Mouse (Mus musculus) liver, embryonic 16.5 days (tissue): ENCODE measurements around the gene Fkbp2. TPM values are rescaled to one million over a fixed set of nuclear protein-coding genes. Genes with fewer than 3 reads are reported as not detected.
"Not testable (repeated sequence)": the region's sequence is repeated elsewhere in the genome, so short reads cannot be mapped to it uniquely, and the experiment has no call there.

Source experiments
- ATAC-seq: fragments of 200-750 bp; cut with Nextera tagmentation; 2 replicates; pipeline ENCODE4 v1.8.0; 2017; ENCODE audit warnings: low read depth, mild to moderate bottlenecking, moderate number of reproducible peaks, moderate library complexity
- H3K27ac ChIP-seq: fragments of 300-500 bp; sonication (generic); 2 replicates; pipeline ENCODE4 v1.5.1; 2014; ENCODE audit warnings: mild to moderate bottlenecking, low read length
- H3K27me3 ChIP-seq: fragments of 300-500 bp; sonication (generic); 2 replicates; pipeline ENCODE4 v1.6.1; 2014; ENCODE audit warnings: low read depth, low read length, mixed read lengths; ENCODE audit not compliant: control insufficient read depth, insufficient read depth
- H3K36me3 ChIP-seq: fragments of 300-500 bp; sonication (generic); 2 replicates; pipeline ENCODE4 v1.6.1; 2014; ENCODE audit warnings: mild to moderate bottlenecking; ENCODE audit not compliant: control insufficient read depth, insufficient read depth
- H3K4me1 ChIP-seq: fragments of 300-500 bp; sonication (generic); 2 replicates; pipeline ENCODE4 v1.6.1; 2014; ENCODE audit warnings: low read depth, low read length, mixed read lengths; ENCODE audit not compliant: control insufficient read depth
- H3K4me2 ChIP-seq: fragments of 300-500 bp; sonication (generic); 2 replicates; pipeline ENCODE4 v1.6.1; 2014; ENCODE audit warnings: low read depth, low read length, mixed read lengths
- H3K4me3 ChIP-seq: fragments of 300-500 bp; sonication (generic); 2 replicates; pipeline ENCODE4 v1.5.1; 2014; ENCODE audit warnings: low read depth, mild to moderate bottlenecking, low read length
- H3K9ac ChIP-seq: fragments of 300-500 bp; sonication (generic); 2 replicates; pipeline ENCODE4 v1.6.1; 2014; ENCODE audit warnings: low read depth, low read length
- H3K9me3 ChIP-seq: fragments of 300-500 bp; sonication (generic); replicated peaks from 2 replicates; pipeline ENCODE4 v1.6.1; 2016; ENCODE audit warnings: low read length; ENCODE audit not compliant: control insufficient read depth
- WGBS: fragments of 180-500 bp; shearing (Covaris S2); extraction: QIAGEN DNeasy Blood & Tissue Kit; methylation state at CpG from one replicate; pipeline ENCODE4 v1.1.7; 2014; ENCODE audit not compliant: insufficient replicate concordance; 5-methylcytosine and 5-hydroxymethylcytosine counted together
- polyA plus RNA-seq: library from polyadenylated mRNA; unstranded; fragments of >200 nt; fragmentation: Nextera tagmentation; extraction: Ambion mirVana; gene quantifications from 2 replicates; pipeline ENCODE4 v1.2.1, GENCODE M21; 2015

Fkbp2 gene
- polyA plus RNA-seq, 1 experiment from 2014 or later: 91.1 TPM

DNA sequence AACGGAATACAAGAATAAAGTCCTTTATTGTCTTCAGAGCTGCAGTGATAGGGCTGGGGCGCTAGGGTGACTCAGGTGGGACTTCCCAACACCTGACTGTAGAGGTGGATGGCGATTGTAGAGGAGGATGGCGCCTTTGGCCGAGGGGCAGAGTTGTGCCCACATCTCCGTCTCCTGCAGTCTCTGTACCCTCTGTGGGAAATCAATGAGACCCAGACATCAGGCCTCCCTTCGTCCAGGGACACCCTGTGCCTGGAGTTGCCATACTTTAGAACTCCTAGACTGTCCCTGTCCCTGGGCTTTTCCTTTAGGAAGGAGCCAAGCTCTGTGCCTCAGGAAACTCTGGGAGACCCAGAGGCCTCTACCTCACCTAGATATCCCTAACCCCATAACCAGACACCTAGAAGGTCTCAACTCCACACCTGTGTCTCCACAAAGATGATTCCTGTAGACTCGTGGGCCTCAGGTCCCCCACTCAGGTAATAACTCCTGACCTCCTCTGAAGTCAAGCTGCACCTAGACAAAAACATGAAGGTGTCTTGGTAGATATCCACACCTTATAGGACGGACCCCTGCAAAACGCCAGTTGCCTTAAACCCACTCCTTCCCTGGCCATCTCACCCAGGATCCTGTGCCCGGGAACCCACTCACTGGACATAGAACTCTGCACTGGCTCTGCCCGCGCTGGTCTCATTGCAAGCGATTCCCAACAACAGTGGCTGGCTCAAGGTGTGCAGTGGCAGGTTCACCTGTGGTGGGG lies 12.9 kb upstream of the Fkbp2 start:
- 66% methylated on average over 14 of the region's 14 CpGs for WGBS
- no peaks in the 10 kb centered on the region for H3K27me3 ChIP-seq
- ATAC-seq: no peak
- peak overlapping the region; percentile 99 for H3K4me2 ChIP-seq
- peak overlapping the region; percentile 67 for H3K27ac ChIP-seq
- peaks cover 2% of the 10 kb centered on the region for H3K36me3 ChIP-seq
- peaks cover 36% of the 10 kb centered on the region for H3K4me1 ChIP-seq
- H3K9ac ChIP-seq: peak overlapping the region; percentile 66
- H3K4me3 ChIP-seq: peak overlapping the region; percentile 76
- no peaks in the 10 kb centered on the region for H3K9me3 ChIP-seq

DNA sequence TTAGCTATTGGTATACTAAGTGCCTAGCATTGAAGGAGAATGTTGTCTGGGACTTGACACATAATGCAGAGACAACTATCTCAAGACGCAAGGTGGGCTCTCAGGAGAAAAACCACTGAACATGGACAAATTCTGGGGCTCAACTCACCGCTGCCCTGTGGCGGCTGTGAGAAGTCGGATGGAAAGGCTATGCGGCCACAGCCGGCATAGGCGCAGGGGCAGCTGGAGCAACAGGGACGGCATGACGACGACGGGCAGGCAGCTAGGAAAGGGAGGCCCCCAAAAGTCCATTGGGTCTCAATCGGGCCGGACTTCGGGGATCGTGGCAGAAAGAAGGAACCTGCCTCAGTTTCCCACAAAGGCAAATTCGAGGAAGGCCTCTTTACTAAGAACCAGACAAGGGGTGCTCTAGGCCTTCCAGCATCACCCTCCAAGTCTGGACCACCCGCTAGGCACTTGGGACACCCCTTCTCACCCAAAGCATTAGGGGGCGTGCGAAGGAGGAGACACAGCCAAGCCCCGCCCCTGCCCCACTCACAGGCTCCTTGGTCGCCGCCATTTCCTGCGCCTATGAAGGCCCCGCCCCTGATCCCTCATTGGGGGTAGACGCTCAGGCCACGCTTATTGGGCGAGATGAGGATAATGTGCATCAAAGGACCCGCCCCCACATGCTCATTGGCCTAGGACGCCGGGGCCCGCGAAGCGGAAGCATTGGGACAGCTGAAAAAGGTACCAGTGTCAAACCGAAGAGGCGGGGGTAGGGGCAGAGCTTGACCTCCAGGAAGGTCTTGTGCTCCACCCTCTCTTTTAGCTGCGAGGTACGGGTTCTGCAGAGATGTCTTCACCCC lies 11.9 kb upstream of the Fkbp2 start, which contains the start of gene Dnajc4:
TSS of gene Dnajc4 (minus strand) at position 562 of the 848 bp plus-strand sequence.
- ATAC-seq: peak; percentile 95
- H3K27me3 ChIP-seq: no peaks in the 10 kb centered on the region
- peak within 1 kb of the TSS; percentile 77 for H3K9ac ChIP-seq
- H3K4me3 ChIP-seq: peak within 1 kb of the TSS; percentile 76
- no peaks in the 10 kb centered on the region for H3K36me3 ChIP-seq
- 2% methylated on average over 37 of the region's 37 CpGs for WGBS
- H3K4me2 ChIP-seq: peak within 1 kb of the TSS; percentile 99
- H3K9me3 ChIP-seq: no peaks in the 10 kb centered on the region
- H3K4me1 ChIP-seq: peaks cover 45% of the 10 kb centered on the region
- peak within 1 kb of the TSS; percentile 67 for H3K27ac ChIP-seq

DNA sequence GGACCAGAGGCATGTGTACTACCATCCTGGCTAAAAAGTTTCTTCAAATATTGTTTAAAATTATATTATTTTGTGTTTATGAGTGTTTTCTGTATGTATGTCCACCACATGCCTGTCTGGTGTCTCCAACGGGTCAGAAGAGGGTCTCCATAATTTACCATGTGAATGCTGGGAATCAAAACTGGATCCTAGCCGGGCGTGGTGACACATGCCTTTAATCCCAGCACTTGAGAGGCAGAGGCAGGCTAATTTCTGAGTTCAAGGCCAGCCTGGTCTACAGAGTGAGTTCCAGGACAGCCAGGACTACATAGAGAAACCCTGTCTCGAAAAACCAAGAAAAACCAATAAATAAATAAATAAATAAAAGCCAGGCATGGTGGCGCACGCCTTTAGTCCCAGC lies 10.9 kb upstream of the Fkbp2 start:
- peaks cover 47% of the 10 kb centered on the region for H3K4me1 ChIP-seq
- H3K27me3 ChIP-seq, H3K4me2 ChIP-seq, H3K27ac ChIP-seq, H3K9ac ChIP-seq, ATAC-seq, H3K9me3 ChIP-seq, H3K36me3 ChIP-seq, H3K4me3 ChIP-seq: not testable (repeated sequence)
- 76% methylated on average over 6 of the region's 6 CpGs for WGBS

DNA sequence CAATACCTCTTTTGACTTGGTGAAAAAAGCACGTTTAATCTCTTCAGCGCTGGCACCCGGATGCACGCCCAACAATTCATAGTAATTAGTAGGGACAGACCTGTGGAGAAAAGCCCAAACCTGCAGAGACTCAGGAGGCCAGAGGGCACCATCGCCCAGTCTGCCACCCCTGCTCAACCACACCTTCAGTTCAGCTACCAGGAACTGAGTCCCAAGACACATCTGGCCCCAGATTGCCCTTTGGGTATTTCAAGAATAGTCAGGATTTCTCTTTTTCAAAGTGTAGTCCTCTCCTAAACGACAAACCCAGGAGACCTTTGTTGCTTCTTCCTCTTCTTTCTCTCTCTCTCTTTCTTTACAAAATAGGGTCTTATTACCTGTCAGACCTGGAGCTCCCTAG lies 10.4 kb upstream of the Fkbp2 start:
- 71% methylated on average over 6 of the region's 6 CpGs for WGBS
- no peak overlapping the region for H3K27ac ChIP-seq
- H3K4me3 ChIP-seq: no peak overlapping the region
- no peak overlapping the region for H3K4me2 ChIP-seq
- no peaks in the 10 kb centered on the region for H3K9me3 ChIP-seq
- no peaks in the 10 kb centered on the region for H3K27me3 ChIP-seq
- no peak for ATAC-seq
- H3K9ac ChIP-seq: no peak overlapping the region
- no peaks in the 10 kb centered on the region for H3K36me3 ChIP-seq
- H3K4me1 ChIP-seq: peaks cover 51% of the 10 kb centered on the region

DNA sequence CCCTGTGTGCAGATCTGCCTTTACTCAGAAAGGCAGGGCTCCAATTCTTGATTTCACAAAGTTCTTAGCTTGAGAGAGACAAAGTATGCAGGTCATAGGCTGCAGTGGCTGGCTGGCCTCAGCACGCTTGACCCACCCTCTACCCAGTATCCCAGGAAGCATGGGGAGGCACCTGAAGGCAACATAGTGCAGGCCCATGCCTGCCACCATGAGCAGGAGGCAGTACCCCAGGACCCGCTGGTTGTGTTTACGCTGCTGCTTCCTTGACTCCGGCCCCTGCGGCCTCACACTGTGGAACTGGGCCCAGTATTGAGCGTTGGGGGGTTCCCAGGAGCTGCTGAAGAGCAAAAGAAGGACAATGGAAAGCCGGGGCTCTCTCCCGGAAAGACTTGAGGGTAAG lies 8.9 kb upstream of the Fkbp2 start:
- Histone ChIP-seq H3K36me3 (peaks cover 4% of the 10 kb centered on the region; the same call in 1 of the 2 replicates), H3K4me2 (no peak overlapping the region), H3K27ac (no peak overlapping the region), H3K9me3 (no peaks in the 10 kb centered on the region), H3K9ac (no peak overlapping the region), H3K4me1 (peaks cover 51% of the 10 kb centered on the region), H3K27me3 (no peaks in the 10 kb centered on the region), H3K4me3 (no peak overlapping the region)
- 89% methylated on average over 8 of the region's 8 CpGs for WGBS
- ATAC-seq: no peak

DNA sequence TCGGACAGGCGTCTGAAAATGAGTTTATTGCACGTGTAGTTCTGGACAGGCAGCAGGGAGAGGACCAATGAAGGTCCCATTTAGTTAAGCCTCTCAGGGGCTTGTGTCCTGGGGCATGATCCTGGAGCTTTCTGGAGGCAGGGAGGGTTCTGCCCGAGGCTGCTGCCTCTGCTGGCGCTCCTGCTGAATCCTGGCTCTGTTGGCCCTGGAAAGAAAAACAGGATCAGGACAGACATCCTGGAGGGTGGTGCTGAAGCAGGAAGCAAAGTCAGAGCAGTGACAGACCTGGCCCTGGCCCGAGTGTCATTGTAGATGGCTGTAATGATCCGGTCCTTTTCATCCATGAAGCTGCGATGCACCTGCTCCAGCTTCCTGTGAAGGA lies 7.6 kb upstream of the Fkbp2 start:
- Histone ChIP-seq H3K27me3 (no peaks in the 10 kb centered on the region), H3K27ac (peak overlapping the region; percentile 84; the same call in 1 of the 2 replicates), H3K9ac (peak overlapping the region; percentile 79), H3K4me1 (peaks cover 44% of the 10 kb centered on the region), H3K9me3 (no peaks in the 10 kb centered on the region), H3K4me3 (peak overlapping the region; percentile 76), H3K36me3 (peaks cover 4% of the 10 kb centered on the region; the same call in 1 of the 2 replicates), H3K4me2 (peak overlapping the region; percentile 99)
- no peak for ATAC-seq
- 12% methylated on average over 8 of the region's 8 CpGs for WGBS

DNA sequence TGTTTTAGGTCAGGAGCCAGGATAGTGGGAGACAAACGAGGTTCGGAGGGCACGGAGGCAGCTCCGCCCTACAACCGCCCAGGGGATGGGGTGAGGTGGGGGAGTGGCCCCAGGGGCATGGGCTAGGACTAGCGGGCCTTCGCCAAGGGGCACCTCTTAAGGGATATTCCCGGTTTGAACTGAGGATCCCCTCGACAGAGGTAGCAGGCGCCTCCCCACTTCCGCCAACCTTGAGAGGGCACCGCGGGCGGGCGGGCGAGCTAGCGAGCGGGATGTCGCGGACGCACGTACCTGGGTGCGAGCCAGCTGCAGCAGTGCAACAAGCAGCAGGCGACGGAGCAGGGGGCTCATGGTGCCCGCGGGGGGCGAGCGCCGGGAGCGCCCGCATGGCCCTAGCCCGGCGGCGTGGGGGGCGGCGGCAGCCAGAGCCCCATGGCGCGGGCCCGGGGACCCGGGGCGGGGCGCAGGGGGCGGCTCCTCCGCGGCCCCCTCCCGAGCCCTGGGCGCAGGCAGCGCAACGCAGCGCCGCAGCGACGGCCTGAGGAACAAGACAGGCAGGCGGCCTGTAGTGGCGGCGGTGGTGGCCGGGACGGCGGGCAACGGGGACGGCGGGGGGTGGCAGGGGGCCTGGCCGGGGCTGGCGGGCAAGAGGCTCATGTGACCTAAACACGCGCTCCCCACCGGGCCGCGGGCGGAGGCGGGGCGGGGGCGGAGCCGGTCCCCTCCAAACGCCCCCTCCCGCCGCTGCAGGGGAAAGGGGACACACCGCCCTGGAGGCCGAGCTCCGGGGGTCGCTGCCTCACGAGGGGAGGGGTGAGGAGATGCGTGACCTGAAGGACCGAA lies 7.0 kb upstream of the Fkbp2 start, which contains the start of gene Vegfb:
TSS of gene Vegfb (minus strand) at position 591 of the 843 bp plus-strand sequence.
- Histone ChIP-seq H3K4me3 (peak within 1 kb of the TSS; percentile 76), H3K36me3 (peaks cover 4% of the 10 kb centered on the region), H3K4me2 (peak within 1 kb of the TSS; percentile 99), H3K9ac (peak within 1 kb of the TSS; percentile 79), H3K4me1 (peaks cover 41% of the 10 kb centered on the region), H3K27me3 (no peaks in the 10 kb centered on the region), H3K9me3 (no peaks in the 10 kb centered on the region), H3K27ac (peak within 1 kb of the TSS; percentile 84)
- WGBS: under 1% methylated on average over 84 of the region's 85 CpGs
- peak; percentile 75 for ATAC-seq

DNA sequence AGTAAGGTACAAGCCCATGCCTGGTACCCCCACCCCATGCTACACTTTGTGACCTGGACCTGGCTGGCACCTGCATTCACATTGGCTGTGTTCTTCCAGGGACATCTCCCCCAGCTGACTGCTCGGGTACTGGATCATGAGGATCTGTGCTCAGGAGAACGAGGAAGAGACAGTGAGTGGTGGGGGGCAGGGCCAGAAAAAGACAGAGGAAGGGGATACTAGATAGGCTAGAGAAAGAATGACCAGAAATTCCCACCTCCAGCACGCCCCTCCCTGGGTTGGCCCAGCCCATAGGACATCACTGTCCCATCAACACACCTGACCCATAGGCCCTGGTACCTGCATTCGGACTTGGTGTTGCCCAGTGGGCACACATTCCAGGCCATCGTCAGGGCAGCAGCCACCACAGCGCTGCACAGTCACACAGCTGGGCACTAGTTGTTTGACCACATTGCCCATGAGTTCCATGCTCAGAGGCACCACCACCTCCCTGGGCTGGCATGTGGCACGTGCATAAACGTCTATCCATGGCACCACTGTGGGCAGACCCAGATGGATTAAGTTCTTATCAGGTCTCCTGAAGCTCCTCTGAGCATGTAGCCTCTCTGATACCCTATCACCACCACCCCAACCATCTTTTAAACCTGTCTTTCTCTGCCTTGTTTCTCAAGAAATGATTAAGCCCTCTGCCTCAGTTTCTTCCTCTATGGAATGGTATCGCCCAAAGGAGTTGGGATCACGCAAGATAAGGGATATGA lies 5.8 kb upstream of the Fkbp2 start:
- 45% methylated on average over 10 of the region's 10 CpGs for WGBS
- peak overlapping the region; percentile 84 for H3K27ac ChIP-seq
- peaks cover 39% of the 10 kb centered on the region for H3K4me1 ChIP-seq
- peak overlapping the region; percentile 76 for H3K4me3 ChIP-seq
- peak overlapping the region; percentile 99 for H3K4me2 ChIP-seq
- H3K27me3 ChIP-seq: no peaks in the 10 kb centered on the region
- peaks cover 4% of the 10 kb centered on the region for H3K36me3 ChIP-seq
- ATAC-seq: peak; percentile 66
- H3K9me3 ChIP-seq: no peaks in the 10 kb centered on the region
- peak overlapping the region; percentile 79 for H3K9ac ChIP-seq
